Mouse (Mus musculus) forebrain, postnatal 0 days (tissue): ENCODE data around the gene Pdlim3. TPM values are rescaled to one million over a fixed set of nuclear protein-coding genes. Genes with fewer than 3 reads are reported as not detected.
"Not testable (repeated sequence)": the region's sequence is repeated elsewhere in the genome, so short reads cannot be mapped to it uniquely, and the experiment has no call there.

Experiments
- ATAC-seq: fragments of 200-750 bp; cut with Nextera tagmentation; 2 replicates; pipeline ENCODE4 v1.8.0; 2017; ENCODE audit warnings: mild to moderate bottlenecking, moderate library complexity
- DNase-seq: peaks from one replicate; pipeline ENCODE4 v3.0.0-alpha.2; 2015
- H3K27ac ChIP-seq: fragments of 300-500 bp; sonication (generic); 2 replicates; pipeline ENCODE4 v1.5.1; 2014; ENCODE audit warnings: low read depth, mild to moderate bottlenecking, antibody characterized with exemption, low read length, moderate library complexity, mixed read lengths
- H3K27me3 ChIP-seq: fragments of 300-500 bp; sonication (generic); 2 replicates; pipeline ENCODE4 v1.6.1; 2014; ENCODE audit warnings: mild to moderate bottlenecking, low read length, mixed read lengths; ENCODE audit not compliant: insufficient read depth
- H3K36me3 ChIP-seq: fragments of 300-500 bp; sonication (generic); 2 replicates; pipeline ENCODE4 v1.6.1; 2014; ENCODE audit warnings: mild to moderate bottlenecking, moderate library complexity; ENCODE audit not compliant: insufficient read depth
- H3K4me1 ChIP-seq: fragments of 300-500 bp; sonication (generic); 2 replicates; pipeline ENCODE4 v1.6.1; 2014; ENCODE audit warnings: antibody characterized with exemption; ENCODE audit not compliant: insufficient read depth
- H3K4me2 ChIP-seq: fragments of 300-500 bp; sonication (generic); 2 replicates; pipeline ENCODE4 v1.6.1; 2014; ENCODE audit warnings: low read depth, mild to moderate bottlenecking, moderate library complexity
- H3K4me3 ChIP-seq: fragments of 300-500 bp; sonication (generic); 2 replicates; pipeline ENCODE4 v1.5.1; 2014; ENCODE audit warnings: low read depth, low read length, mixed read lengths
- H3K9ac ChIP-seq: fragments of 300-500 bp; sonication (generic); 2 replicates; pipeline ENCODE4 v1.6.1; 2014; ENCODE audit warnings: mild to moderate bottlenecking
- H3K9me3 ChIP-seq: fragments of 300-500 bp; sonication (generic); 2 replicates; pipeline ENCODE4 v1.6.1; 2016; ENCODE audit warnings: low read length
- CTCF ChIP-seq: sonication (generic); IDR thresholded peaks from 2 replicates; pipeline ENCODE4 v1.5.1; 2016; ENCODE audit warnings: antibody characterized with exemption, control low read depth, low read depth
- WGBS: fragments of 180-500 bp; shearing (Covaris S2); extraction: QIAGEN DNeasy Blood & Tissue Kit; methylation state at CpG from one replicate; pipeline ENCODE4 v1.1.7; 2014; 5-methylcytosine and 5-hydroxymethylcytosine counted together
- polyA plus RNA-seq: library from polyadenylated mRNA; unstranded; fragments of >200 nt; fragmentation: Nextera tagmentation; extraction: Ambion mirVana; gene quantifications from 2 replicates; pipeline ENCODE4 v1.2.1, GENCODE M21; 2015
- total RNA-seq: library from RNA; depleted of rRNA; stranded (reverse); fragments of >200 nt; gene quantifications from 2 replicates; pipeline ENCODE4 v1.2.3, GENCODE M21; 2014

Gene Pdlim3
- total and polyA plus RNA-seq, 2 experiments from 2014 or later: 4.8 to 5.8 TPM

- H3K4me2 ChIP-seq: no peak overlapping the region
- no peak overlapping the region for H3K4me3 ChIP-seq
- H3K36me3 ChIP-seq: no peaks in the 10 kb centered on the region
- no peak for TF ChIP-seq CTCF
- DNase-seq (no peak), ATAC-seq (no peak)
- H3K9me3 ChIP-seq: no peaks in the 10 kb centered on the region
- no peak overlapping the region for H3K9ac ChIP-seq
- WGBS: 49% methylated on average over 9 of the region's 9 CpGs
- H3K27me3 ChIP-seq: no peaks in the 10 kb centered on the region
- H3K4me1 ChIP-seq: no peaks in the 10 kb centered on the region
- no peak overlapping the region for H3K27ac ChIP-seq
Observed at GRCm38 (mm10) chr8:45858391-45858790, 26.9 kb upstream of the Pdlim3 start.

DNA sequence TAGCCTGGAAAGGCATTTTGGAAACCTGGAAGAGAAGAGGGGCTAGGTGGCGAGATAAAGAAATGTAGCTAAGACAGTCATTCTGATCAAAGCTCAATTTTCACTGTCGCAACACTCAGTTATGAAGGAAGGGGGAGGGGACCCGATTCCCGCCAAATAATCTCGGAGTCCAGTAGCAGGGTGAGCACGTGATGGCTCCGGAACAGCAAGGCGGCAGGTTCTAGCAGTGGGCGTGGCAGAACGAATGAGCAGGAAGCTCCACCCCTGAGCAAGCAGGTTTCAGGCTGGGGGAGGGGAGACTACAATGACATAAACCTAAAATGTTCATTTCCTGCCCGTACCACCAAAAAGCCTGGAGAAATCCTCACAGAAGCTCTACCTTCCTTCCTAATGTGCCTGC, 13.7 kb upstream of the Pdlim3 start:
- H3K4me3 ChIP-seq, H3K27ac ChIP-seq, DNase-seq, H3K4me1 ChIP-seq, H3K4me2 ChIP-seq, ATAC-seq, H3K9ac ChIP-seq, H3K27me3 ChIP-seq, H3K36me3 ChIP-seq, H3K9me3 ChIP-seq: not testable (repeated sequence)
- 90% methylated on average over 11 of the region's 11 CpGs for WGBS

DNA sequence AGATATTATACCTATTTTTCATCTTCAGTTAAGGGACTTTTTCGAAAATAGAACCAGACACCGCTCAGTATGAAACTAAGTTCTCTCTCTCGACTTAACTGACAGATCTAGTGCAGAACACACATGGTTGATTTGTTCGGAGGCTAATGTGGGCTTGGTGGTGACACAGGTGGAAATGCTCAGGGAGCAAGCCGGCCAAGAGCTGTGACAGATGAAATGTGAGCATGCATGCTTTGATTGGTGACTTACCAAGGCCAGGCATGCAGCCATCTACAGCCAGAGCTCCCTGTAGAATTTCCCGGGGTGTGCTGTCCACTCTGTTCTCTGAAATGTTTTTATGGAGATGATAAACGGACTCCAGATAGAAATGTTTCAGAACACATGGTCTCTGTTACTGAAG, 13.2 kb upstream of the Pdlim3 start:
- DNase-seq (no peak), ATAC-seq (no peak)
- Histone ChIP-seq H3K4me2 (no peak overlapping the region), H3K4me3 (no peak overlapping the region), H3K36me3 (no peaks in the 10 kb centered on the region), H3K27ac (no peak overlapping the region), H3K9ac (no peak overlapping the region), H3K9me3 (no peaks in the 10 kb centered on the region), H3K4me1 (no peaks in the 10 kb centered on the region), H3K27me3 (no peaks in the 10 kb centered on the region)
- TF ChIP-seq CTCF: no peak
- 89% methylated on average over 7 of the region's 7 CpGs for WGBS

DNA sequence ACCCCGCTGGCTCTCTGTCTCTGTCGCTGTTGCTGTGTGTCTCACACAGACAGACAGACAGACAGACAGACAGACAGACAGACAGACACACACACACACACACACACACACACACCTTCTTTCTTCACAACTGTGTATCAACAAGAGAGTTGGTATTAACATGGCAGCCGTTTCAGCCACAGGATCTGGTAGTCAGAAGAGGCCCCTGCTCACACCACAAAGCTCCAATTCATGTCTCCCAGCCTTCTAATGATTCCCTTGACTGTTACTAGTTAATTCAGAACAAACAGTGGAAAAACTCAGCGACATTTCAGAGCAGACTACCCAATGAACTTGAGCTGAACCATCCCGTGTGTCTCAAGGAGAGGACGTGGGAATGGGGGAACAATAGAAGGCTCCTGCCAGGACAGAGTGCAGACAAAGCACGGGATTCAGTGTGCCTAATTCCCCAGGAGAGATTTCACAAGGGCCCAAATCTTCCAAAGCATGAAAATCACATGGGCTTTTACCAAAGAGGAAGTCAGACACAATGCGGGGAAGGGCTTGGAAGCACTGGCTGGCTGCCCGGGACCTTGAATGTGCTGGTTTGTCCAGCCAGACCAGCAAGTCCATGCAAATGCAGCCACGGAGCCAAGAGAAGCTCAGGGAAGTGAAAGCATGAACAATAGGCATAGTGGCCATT, 10.2 kb upstream of the Pdlim3 start:
- ATAC-seq: peak; percentile 82
- WGBS: 18% methylated on average over 10 of the region's 10 CpGs
- Histone ChIP-seq H3K9ac (no peak overlapping the region), H3K27me3 (no peaks in the 10 kb centered on the region), H3K9me3 (0 out of 2 replicates have a peak, but pooled peaks cover 2% of the 10 kb centered on the region), H3K4me1 (no peaks in the 10 kb centered on the region), H3K27ac (peak overlapping the region; percentile 69), H3K4me3 (no peak overlapping the region), H3K36me3 (no peaks in the 10 kb centered on the region), H3K4me2 (0 out of 2 replicates have a peak overlapping the region, but pooled peaks have one; percentile 13)
- no peak for TF ChIP-seq CTCF
- peak; percentile 72 for DNase-seq

- no peak for DNase-seq
- Histone ChIP-seq H3K4me2 (no peak overlapping the region), H3K4me3 (no peak overlapping the region), H3K9ac (no peak overlapping the region), H3K27ac (no peak overlapping the region), H3K36me3 (no peaks in the 10 kb centered on the region), H3K4me1 (no peaks in the 10 kb centered on the region), H3K9me3 (0 out of 2 replicates have a peak, but pooled peaks cover 4% of the 10 kb centered on the region), H3K27me3 (no peaks in the 10 kb centered on the region)
- TF ChIP-seq CTCF: no peak
- no peak for ATAC-seq
- WGBS: 68% methylated on average over 5 of the region's 5 CpGs
Observed at GRCm38 (mm10) chr8:45876397-45876796, 8.9 kb upstream of the Pdlim3 start.

DNA sequence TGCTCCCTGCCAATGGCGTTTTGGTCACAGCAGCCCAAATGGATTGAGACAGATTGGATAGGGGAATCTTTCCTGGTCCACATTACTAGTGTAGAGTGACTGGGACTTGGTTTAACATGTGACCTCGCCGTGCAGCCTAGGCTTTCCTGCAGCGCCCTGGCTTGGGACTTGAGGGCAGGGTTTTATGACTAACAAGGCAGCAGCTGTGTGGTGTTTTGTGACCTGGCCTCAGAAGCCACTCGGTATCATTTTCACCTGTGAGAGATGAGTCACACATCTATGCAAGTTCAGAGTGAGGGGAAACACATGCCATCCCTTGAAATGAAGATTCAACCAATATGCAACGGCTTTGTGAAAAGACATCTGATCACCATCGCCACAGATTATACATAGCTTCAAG, 7.6 kb upstream of the Pdlim3 start:
- no peak for TF ChIP-seq CTCF
- no peaks in the 10 kb centered on the region for H3K27me3 ChIP-seq
- DNase-seq (no peak), ATAC-seq (no peak)
- no peaks in the 10 kb centered on the region for H3K36me3 ChIP-seq
- no peaks in the 10 kb centered on the region for H3K4me1 ChIP-seq
- H3K9me3 ChIP-seq: 0 out of 2 replicates have a peak, but pooled peaks cover 4% of the 10 kb centered on the region
- WGBS: 94% methylated on average over 7 of the region's 7 CpGs
- H3K4me2 ChIP-seq: no peak overlapping the region
- no peak overlapping the region for H3K9ac ChIP-seq
- H3K27ac ChIP-seq: no peak overlapping the region
- no peak overlapping the region for H3K4me3 ChIP-seq

DNA sequence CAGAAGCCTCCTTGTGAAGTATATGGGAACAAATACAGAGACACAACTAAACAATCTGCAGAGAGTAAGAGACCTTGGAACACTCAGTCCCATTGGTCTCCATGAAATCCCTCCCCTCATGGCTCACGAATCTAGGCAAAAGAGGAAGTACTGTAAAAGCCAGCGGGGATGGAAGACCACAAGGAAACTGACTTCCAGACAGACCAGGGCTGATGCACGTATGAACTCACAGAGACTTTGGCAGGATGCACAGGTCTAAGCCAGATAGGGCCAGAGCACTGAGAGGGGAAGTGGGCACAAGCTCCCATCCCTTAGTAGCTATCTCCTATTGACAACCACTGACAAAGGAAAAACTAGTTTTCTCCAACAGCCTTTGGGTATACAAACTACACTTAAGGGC, 4.8 kb upstream of the Pdlim3 start:
- H3K27ac ChIP-seq: no peak overlapping the region
- DNase-seq: no peak
- no peak for TF ChIP-seq CTCF
- peaks cover 13% of the 10 kb centered on the region for H3K27me3 ChIP-seq
- H3K4me2 ChIP-seq: no peak overlapping the region
- ATAC-seq: no peak
- H3K9me3 ChIP-seq: 0 out of 2 replicates have a peak, but pooled peaks cover 4% of the 10 kb centered on the region
- no peaks in the 10 kb centered on the region for H3K36me3 ChIP-seq
- H3K4me1 ChIP-seq: peaks cover 5% of the 10 kb centered on the region; the same call in 1 of the 2 replicates
- 93% methylated on average over 3 of the region's 3 CpGs for WGBS
- H3K9ac ChIP-seq: no peak overlapping the region
- H3K4me3 ChIP-seq: no peak overlapping the region
